Mouse (Mus musculus): Measurements from ENCODE around the gene Ifitm1.
"Not testable (repeated sequence)": the region's sequence is repeated elsewhere in the genome, so short reads cannot be mapped to it uniquely, and the experiment has no call there.

Gene Ifitm1

DNA sequence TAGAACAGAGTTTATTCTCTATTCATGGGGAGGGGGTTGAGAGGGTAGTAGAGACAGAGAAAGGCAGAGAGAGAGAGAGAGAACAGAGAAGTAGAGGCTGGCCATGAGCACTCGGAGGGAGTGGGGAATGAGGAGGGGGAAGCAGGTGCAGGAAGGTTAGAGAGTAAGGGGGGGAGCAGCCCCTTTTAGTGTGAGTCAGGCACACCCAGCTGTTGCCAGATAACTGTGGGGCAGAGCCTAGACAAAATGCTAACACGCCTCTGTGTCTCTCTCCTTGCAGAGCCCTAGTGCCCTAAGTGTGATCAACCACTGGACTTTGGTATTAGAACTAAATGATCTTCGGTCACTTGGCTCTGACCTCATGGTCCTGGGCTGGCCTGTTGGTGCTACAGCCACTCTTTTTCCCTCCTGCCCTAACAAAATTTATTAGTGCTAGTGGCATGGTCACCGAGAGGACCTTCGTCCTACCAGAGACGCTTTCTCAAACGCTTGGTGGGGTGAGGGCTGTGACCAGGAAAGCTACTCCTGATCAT, 44.3 kb downstream of the Ifitm1 start:
- DNase-seq (ENCODE audit: low read depth, low spot score) = no peak

DNA sequence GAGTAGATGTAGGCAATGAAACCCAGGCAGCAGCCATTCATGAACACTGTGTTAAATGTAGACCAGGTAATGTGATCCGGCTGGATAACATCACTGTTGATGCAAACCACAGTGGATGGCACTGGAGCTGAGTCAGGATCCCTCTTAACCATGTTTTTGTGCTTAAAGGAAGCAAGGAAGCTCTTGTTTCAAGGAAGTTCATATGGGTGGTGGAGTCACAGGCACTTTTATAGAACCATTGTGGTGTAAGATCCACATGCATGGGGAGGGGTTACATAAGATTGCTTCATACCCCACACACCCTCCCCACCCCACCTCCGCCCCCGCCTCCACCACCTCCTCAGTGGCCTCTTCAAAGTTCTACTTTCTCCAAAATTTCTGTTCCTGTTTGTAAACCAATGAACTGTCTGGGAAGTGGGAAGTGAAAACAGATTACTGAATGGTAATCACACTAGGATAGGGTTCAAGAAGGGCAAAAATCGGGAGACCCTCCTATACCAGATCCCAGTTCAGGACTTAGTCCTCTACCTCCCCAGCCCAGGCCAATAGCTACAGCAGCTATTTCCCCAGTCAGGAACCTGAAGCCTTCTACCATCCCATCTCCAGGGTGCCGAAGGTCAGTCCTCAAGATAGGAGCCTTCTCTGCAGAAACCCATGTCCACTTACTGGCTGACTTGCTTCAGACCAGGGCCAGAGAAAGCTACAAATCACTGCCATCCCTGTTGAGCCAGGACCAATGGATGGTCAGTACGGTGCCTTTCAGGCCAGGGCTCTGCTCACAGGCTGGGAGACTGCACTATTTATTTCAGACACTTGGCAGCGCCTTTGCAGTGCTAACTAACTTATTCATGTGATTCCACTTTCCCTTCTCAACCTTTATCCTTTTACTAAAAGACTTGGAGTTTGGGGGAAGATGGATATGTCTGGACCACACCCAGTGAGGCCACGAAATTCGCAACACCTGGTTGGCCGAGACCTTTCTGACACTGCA, 50.0 kb downstream of the Ifitm1 start:
- no peak for DNase-seq (ENCODE audit: low read depth, low spot score)

DNA sequence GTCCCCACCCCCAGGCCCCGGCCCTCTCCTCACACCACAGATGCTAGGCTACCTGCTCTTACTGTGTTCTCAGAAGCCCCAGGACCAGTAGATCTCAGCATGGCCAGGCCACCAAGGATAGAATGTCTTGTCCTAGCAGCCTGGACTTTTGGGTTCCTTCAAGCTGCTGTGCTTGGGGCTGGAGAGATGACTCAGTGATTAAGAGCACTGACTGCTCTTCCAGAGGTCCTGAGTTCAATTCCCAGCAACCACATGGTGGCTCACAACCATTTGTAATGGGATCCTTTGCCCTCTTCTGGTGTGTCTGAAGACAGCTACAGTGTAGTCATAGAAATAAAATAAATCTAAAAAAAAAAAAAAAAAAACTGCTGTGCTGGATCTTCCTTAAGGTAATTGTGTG, 50.8 kb downstream of the Ifitm1 start, which contains the start of gene Ifitm6:
TSS of gene Ifitm6 (minus strand) at position 101 of the 400 bp plus-strand sequence.
- DNase-seq (ENCODE audit: low read depth, low spot score) = not testable (repeated sequence)

DNA sequence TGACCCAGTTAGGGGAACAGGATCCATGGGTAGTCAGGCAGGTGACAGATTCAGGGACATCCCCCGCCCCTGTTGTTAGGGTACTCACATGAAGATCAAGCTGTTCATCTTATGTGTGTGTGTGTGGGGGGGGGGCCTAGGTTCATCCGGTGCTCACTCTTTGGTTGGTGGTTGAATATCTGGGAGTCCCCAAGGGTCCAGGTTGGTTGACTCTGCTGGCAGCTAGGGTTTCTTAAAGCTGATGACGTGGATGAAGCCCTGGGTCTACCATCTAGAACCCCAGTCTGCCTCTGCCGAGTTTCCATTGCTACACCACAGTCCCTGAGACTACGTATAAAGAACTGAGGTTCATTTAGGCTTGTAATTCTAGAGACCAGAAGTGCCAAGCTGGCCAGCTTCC, 52.0 kb downstream of the Ifitm1 start:
- DNase-seq (ENCODE audit: low read depth, low spot score) = no peak
